Comparison of ENCODE assay signal across 12 mouse cellular contexts in genomic region chr13:51261619-51262018, GRCm38 (mm10).
DNase-seq lines count a peak whose midpoint lies in the region; ATAC-seq and TF ChIP-seq lines count a peak whose summit lies in the region.
"Had no signal": no experiment of that assay in that cellular context is flagged by ENCODE, and none has a peak within 500 bp of the region (broad histone marks: within the 10 kb centered on the region; RNA-seq: fewer than 3 reads in every experiment).

No protein-coding gene starts in this region.

- ATAC-seq in neural tube, embryonic 13.5 days (ENCODE audit: low read depth): no peak
- ATAC-seq in granulocyte monocyte progenitor cell, adult 5-6 weeks (replicated peaks; ENCODE audit: poor library complexity, severe bottlenecking): no peak
- ATAC-seq: CD4-positive, CD25-positive, alpha-beta regulatory T cell, adult 4 months; lung, postnatal 0 days had no signal

- 72% methylated on average over 8 of the region's 8 CpGs for WGBS in neural tube, embryonic 13.5 days
- 69% methylated on average over 8 of the region's 8 CpGs for WGBS in limb, embryonic 10.5 days

- H3K4me3 ChIP-seq in gastrocnemius, adult 2 months: peak overlapping the region; percentile 67
- no peak overlapping the region for H3K4me3 ChIP-seq in neural tube, embryonic 13.5 days
- H3K4me3 ChIP-seq in limb, embryonic 10.5 days: no peak overlapping the region

- TF ChIP-seq CTCF in gastrocnemius, adult 2 months (IDR thresholded peaks at IDR 0.05): no peak

- H3K9ac ChIP-seq in neural tube, embryonic 13.5 days: no peak overlapping the region

- peak overlapping the region; percentile 63 for H3K27ac ChIP-seq in gastrocnemius, adult 2 months
- no peak overlapping the region for H3K27ac ChIP-seq in neural tube, embryonic 13.5 days (replicated peaks)
- H3K27ac ChIP-seq in limb, embryonic 10.5 days: peak overlapping the region; percentile 93

- H3K36me3 ChIP-seq in neural tube, embryonic 13.5 days: no peaks in the 10 kb centered on the region
- H3K36me3 ChIP-seq in limb, embryonic 10.5 days: 0 out of 2 replicates have a peak, but pooled peaks cover under 1% of the 10 kb centered on the region

- H3K9me3 ChIP-seq in neural tube, embryonic 13.5 days: no peaks in the 10 kb centered on the region
- H3K9me3 ChIP-seq in limb, embryonic 10.5 days (replicated peaks): no peaks in the 10 kb centered on the region

- H3K4me2 ChIP-seq in neural tube, embryonic 13.5 days: 0 out of 2 replicates have a peak overlapping the region, but pooled peaks have one; percentile 8

- H3K4me1 ChIP-seq in neural tube, embryonic 13.5 days (replicated peaks): peaks cover 21% of the 10 kb centered on the region
- H3K4me1 ChIP-seq in limb, embryonic 10.5 days: peaks cover 53% of the 10 kb centered on the region

- H3K27me3 ChIP-seq in neural tube, embryonic 13.5 days: no peaks in the 10 kb centered on the region
- H3K27me3 ChIP-seq in limb, embryonic 10.5 days (ENCODE audit: low read depth, poor library complexity, severe bottlenecking): no peaks in the 10 kb centered on the region

- intact Hi-C loops in gastrocnemius, adult 2 months (cut with DNase I): loop anchor here (10.0 kb wide), 1 partner anchor 67 kb away; no protein-coding TSS in a partner anchor

- DNase-seq in gastrocnemius, adult 2 months: no peak
- no peak for DNase-seq in gastrocnemius, adult 8-10 months (ENCODE audit: low spot score in 2 of 2)
- no peak for DNase-seq in neural tube, embryonic 10.5 days (ENCODE audit: extremely low spot score, low spot score)
- DNase-seq in limb, embryonic 10.5 days (ENCODE audit: low spot score): no peak
- DNase-seq in cerebellum, adult 18-20 months: no peak
- DNase-seq in cerebellum, adult 9-11 months: no peak
- DNase-seq: heart, postnatal 4 days; thymus, postnatal 36 days had no signal
